Mouse (Mus musculus) megakaryocyte, embryonic 14.5 days (primary cell): ENCODE results near the gene Dyrk3. TPM values are rescaled to one million over a fixed set of nuclear protein-coding genes. Genes with fewer than 3 reads are reported as not detected.
A peak's percentile ranks its signal among the peaks of the same experiment; 100 is the strongest.

Experiments used
- H3K27me3 ChIP-seq: replicated peaks from 2 replicates; pipeline ENCODE3; 2012; ENCODE audit warnings: inconsistent platforms
- H3K36me3 ChIP-seq: replicated peaks from 2 replicates; pipeline ENCODE3; 2012; ENCODE audit warnings: low read length, inconsistent platforms, mixed read lengths
- H3K4me1 ChIP-seq: 2 replicates; pipeline ENCODE4 v1.6.1; 2012; ENCODE audit warnings: inconsistent platforms
- H3K4me3 ChIP-seq: replicated peaks from 2 replicates; pipeline ENCODE3; 2012; ENCODE audit warnings: moderate library complexity, mild to moderate bottlenecking, inconsistent platforms
- H3K9me3 ChIP-seq: 2 replicates; pipeline ENCODE4 v1.6.1; 2012; ENCODE audit warnings: inconsistent platforms
- FLI1 ChIP-seq: IDR thresholded peaks from 2 replicates; pipeline ENCODE4 v1.6.1; 2012; ENCODE audit warnings: low read length, inconsistent platforms, mixed read lengths
- GATA1 ChIP-seq: IDR thresholded peaks from 3 replicates; pipeline ENCODE4 v1.6.1; 2012; ENCODE audit warnings: mixed read lengths, low read length, inconsistent platforms, borderline replicate concordance
- polyA plus RNA-seq: library from polyadenylated mRNA; stranded (reverse); fragments of >175 nt; gene quantifications from 2 replicates; pipeline ENCODE4 v1.2.3, GENCODE M21; 2012; ENCODE audit warnings: low replicate concordance; ENCODE audit not compliant: insufficient read depth

The Dyrk3 gene
- polyA plus RNA-seq, 1 experiment: 6.4 TPM

DNA sequence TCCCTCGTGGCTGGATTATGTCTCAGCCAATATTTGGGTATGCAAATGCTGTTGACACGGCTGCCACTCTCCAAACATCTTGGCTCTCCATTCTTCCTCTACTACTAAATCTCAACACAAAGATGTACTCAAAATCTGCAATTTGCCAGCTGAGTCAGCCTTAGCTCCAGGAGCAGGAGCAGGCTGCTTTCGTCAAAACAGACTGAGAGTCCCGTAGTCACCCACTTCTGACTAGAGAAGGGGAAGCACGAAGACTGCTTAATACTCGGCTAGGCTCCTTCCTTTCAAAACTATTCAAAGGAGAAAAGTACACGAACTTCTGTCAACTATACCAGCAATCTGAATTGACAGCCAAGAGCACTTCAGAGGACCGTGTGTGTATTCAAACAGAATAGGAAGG is 42.6 kb downstream of the Dyrk3 start:
- TF ChIP-seq FLI1 (no peak), GATA1 (no peak)
- H3K9me3 ChIP-seq: no peaks in the 10 kb centered on the region
- H3K27me3 ChIP-seq: no peaks in the 10 kb centered on the region
- H3K4me1 ChIP-seq: peaks cover 73% of the 10 kb centered on the region
- H3K36me3 ChIP-seq: peaks cover 36% of the 10 kb centered on the region
- H3K4me3 ChIP-seq: peak overlapping the region; percentile 98

DNA sequence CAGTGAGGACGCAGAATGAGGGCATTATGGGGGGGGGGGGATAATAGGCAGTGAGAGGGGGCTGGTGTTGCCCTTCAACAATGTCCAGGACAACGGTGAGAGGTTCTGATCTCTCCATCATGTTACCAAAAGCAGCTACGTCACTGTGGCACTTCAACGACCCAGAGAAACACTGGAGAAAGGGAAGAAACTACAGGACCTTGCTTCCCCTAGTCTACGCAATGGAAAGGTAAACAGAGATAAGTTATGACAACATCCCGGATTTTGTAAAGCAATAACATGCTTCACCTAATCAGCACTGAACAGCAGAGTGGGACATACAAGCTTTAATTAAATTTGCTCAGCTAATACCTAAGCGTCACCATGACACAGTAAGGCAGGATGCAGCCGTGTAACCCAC is 44.3 kb downstream of the Dyrk3 start:
- Histone ChIP-seq H3K4me3 (peak overlapping the region; percentile 48), H3K36me3 (peaks cover 41% of the 10 kb centered on the region), H3K9me3 (no peaks in the 10 kb centered on the region), H3K27me3 (no peaks in the 10 kb centered on the region), H3K4me1 (peaks cover 75% of the 10 kb centered on the region)
- TF ChIP-seq GATA1 (no peak), FLI1 (no peak)

- H3K27me3 ChIP-seq: no peaks in the 10 kb centered on the region
- peak overlapping the region; percentile 74 for H3K4me3 ChIP-seq
- H3K4me1 ChIP-seq: peaks cover 84% of the 10 kb centered on the region
- H3K9me3 ChIP-seq: no peaks in the 10 kb centered on the region
- TF ChIP-seq FLI1 (no peak), GATA1 (no peak)
- peaks cover 51% of the 10 kb centered on the region for H3K36me3 ChIP-seq
Observed at GRCm38 (mm10) chr1:131092846-131093245, 45.3 kb downstream of the Dyrk3 start.

- Histone ChIP-seq H3K4me3 (peak overlapping the region; percentile 74), H3K36me3 (peaks cover 57% of the 10 kb centered on the region), H3K9me3 (no peaks in the 10 kb centered on the region), H3K4me1 (peaks cover 90% of the 10 kb centered on the region), H3K27me3 (no peaks in the 10 kb centered on the region)
- TF ChIP-seq GATA1: no peak
- TF ChIP-seq FLI1: no peak
Observed at GRCm38 (mm10) chr1:131092173-131092572, 46.0 kb downstream of the Dyrk3 start.

DNA sequence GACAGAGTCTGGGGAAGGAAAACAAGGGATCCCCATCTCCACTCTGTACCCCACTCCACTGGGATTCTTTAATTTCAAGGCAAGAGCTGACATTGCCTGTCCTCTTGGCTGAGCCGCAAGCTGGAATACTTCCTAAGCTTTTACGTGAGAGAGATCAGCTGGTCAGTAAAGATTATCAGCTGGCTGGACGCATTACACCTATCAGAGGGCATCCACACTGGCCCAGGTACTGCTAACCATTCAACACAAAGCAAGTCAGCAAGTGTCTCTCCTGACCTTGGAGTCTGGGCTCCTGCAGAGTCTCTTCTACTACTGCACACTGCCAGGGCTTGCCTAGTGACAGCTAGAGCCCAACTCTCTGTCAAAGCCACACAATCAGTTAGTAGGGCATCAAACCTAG is 46.7 kb downstream of the Dyrk3 start:
- Histone ChIP-seq H3K9me3 (no peaks in the 10 kb centered on the region), H3K4me3 (peak overlapping the region; percentile 83), H3K36me3 (peaks cover 62% of the 10 kb centered on the region), H3K27me3 (no peaks in the 10 kb centered on the region), H3K4me1 (peaks cover 97% of the 10 kb centered on the region)
- no peak for TF ChIP-seq FLI1
- no peak for TF ChIP-seq GATA1

DNA sequence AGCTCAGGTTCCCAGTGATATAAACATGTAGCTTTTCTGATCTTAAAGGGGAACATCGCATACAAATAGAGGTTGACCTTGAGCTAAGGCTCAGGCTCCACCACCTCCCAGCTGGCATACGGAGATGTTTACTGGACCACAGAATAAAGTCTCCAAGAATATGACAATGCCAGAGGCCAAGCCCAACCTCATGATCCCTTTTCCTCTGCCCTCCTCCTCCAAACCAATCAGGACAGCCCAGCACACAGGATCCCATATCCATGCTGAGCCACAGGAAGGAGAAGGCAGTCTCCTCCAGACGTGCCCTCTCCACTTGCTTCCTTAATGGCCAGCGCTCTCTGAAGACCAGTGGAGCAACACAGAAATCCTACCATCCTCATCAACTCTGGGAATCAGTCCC is 47.3 kb downstream of the Dyrk3 start:
- no peak for TF ChIP-seq GATA1
- TF ChIP-seq FLI1: no peak
- Histone ChIP-seq H3K36me3 (peaks cover 65% of the 10 kb centered on the region), H3K9me3 (no peaks in the 10 kb centered on the region), H3K27me3 (no peaks in the 10 kb centered on the region), H3K4me3 (peak overlapping the region; percentile 83), H3K4me1 (peaks cover 100% of the 10 kb centered on the region)

DNA sequence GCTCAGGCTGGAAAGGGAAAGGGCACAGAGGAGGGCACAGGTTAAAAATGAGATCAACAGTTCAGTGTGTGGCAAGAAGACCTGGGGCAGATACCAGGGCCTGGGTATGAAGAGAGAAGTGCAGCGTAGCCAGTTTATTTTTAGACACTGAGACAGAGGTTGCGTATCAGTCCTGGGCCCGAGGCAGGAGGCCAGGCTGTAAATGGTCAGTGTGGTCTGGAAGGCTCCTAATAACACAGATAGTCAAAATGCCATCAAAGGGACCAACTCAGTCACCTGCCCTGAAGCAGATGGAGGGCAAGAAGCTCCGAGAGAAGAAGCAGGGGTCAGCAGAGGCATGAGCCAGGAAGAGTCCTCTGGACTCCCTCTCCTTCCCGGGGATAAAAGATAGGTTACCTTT is 47.9 kb downstream of the Dyrk3 start:
- peak overlapping the region; percentile 83 for H3K4me3 ChIP-seq
- H3K4me1 ChIP-seq: peaks cover 100% of the 10 kb centered on the region
- H3K36me3 ChIP-seq: peaks cover 63% of the 10 kb centered on the region
- TF ChIP-seq GATA1: no peak
- no peak for TF ChIP-seq FLI1
- no peaks in the 10 kb centered on the region for H3K9me3 ChIP-seq
- no peaks in the 10 kb centered on the region for H3K27me3 ChIP-seq

DNA sequence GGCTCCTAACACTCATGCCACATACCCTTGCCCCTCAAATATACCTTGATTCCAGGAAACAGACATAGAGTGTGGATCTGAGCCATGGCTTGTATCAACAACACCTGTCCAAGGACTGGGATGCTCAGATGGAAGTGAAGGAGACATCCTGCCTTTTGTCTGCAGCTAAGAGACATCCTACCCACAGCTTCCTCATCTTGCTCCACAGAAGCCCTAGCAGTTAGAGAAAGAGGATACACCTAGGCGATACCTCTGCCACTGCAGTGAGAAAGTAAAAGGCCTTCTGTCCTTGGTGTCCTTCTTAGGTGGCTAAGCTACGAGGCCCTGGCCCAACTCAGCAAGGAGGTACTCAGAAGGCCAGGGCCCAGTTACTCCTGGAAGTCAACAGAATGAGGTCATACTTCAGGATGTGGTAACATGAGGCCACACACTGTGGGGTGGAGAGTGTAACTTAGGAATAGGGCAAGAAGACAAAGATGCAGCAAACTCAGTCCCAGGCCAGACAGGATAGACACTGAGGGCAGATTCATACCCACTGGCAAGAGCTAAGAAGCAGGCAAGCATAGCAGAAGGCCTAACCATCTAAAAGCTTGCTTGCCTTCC is 48.5 kb downstream of the Dyrk3 start:
- H3K36me3 ChIP-seq: peaks cover 60% of the 10 kb centered on the region
- TF ChIP-seq FLI1: no peak
- TF ChIP-seq GATA1: no peak
- peaks cover 100% of the 10 kb centered on the region for H3K4me1 ChIP-seq
- H3K4me3 ChIP-seq: peak overlapping the region; percentile 83
- no peaks in the 10 kb centered on the region for H3K9me3 ChIP-seq
- H3K27me3 ChIP-seq: no peaks in the 10 kb centered on the region

- H3K27me3 ChIP-seq: no peaks in the 10 kb centered on the region
- H3K36me3 ChIP-seq: peaks cover 53% of the 10 kb centered on the region
- no peaks in the 10 kb centered on the region for H3K9me3 ChIP-seq
- peak overlapping the region; percentile 83 for H3K4me3 ChIP-seq
- TF ChIP-seq GATA1: no peak
- TF ChIP-seq FLI1: no peak
- H3K4me1 ChIP-seq: peaks cover 100% of the 10 kb centered on the region
Observed at GRCm38 (mm10) chr1:131088547-131088946, 49.6 kb downstream of the Dyrk3 start.

- H3K36me3 ChIP-seq: peaks cover 51% of the 10 kb centered on the region
- H3K4me1 ChIP-seq: peaks cover 100% of the 10 kb centered on the region
- no peak for TF ChIP-seq GATA1
- TF ChIP-seq FLI1: no peak
- H3K9me3 ChIP-seq: no peaks in the 10 kb centered on the region
- peak overlapping the region; percentile 71 for H3K4me3 ChIP-seq
- no peaks in the 10 kb centered on the region for H3K27me3 ChIP-seq
Observed at GRCm38 (mm10) chr1:131086907-131087306, 51.2 kb downstream of the Dyrk3 start.
